Mouse (Mus musculus) lung, embryonic 16.5 days (tissue): ENCODE measurements at regions not wholly inside any gene's neighbourhood (a gene's known extent, or its start where the extent isn't known, plus 50 kb on each side); places are given as distances from the start of the nearest gene placed in this dataset.

ENCODE experiments used
- ATAC-seq: fragments of 200-750 bp; cut with Nextera tagmentation; 2 replicates; pipeline ENCODE4 v1.8.0; 2017; ENCODE audit warnings: low read depth, mild to moderate bottlenecking, moderate library complexity
- H3K27ac ChIP-seq: fragments of 300-500 bp; sonication (generic); 2 replicates; pipeline ENCODE4 v1.5.1; 2014; ENCODE audit warnings: mild to moderate bottlenecking, control low read depth, low read length
- H3K27me3 ChIP-seq: fragments of 300-500 bp; sonication (generic); 2 replicates; pipeline ENCODE4 v1.6.1; 2014; ENCODE audit warnings: low read depth, low read length, mixed read lengths; ENCODE audit not compliant: control insufficient read depth, insufficient read depth
- H3K36me3 ChIP-seq: fragments of 300-500 bp; sonication (generic); 2 replicates; pipeline ENCODE4 v1.6.1; 2014; ENCODE audit warnings: low read length; ENCODE audit not compliant: control insufficient read depth, insufficient read depth
- H3K4me1 ChIP-seq: fragments of 300-500 bp; sonication (generic); replicated peaks from 2 replicates; pipeline ENCODE4 v1.6.1; 2014; ENCODE audit warnings: low read length, mixed read lengths; ENCODE audit not compliant: control insufficient read depth, insufficient read depth
- H3K4me2 ChIP-seq: fragments of 300-500 bp; sonication (generic); 2 replicates; pipeline ENCODE4 v1.6.1; 2014; ENCODE audit warnings: low read depth, low read length, control low read depth
- H3K4me3 ChIP-seq: fragments of 300-500 bp; sonication (generic); 2 replicates; pipeline ENCODE4 v1.5.1; 2014; ENCODE audit warnings: mild to moderate bottlenecking, low read length, control low read depth
- H3K9ac ChIP-seq: fragments of 300-500 bp; sonication (generic); 2 replicates; pipeline ENCODE4 v1.6.1; 2014; ENCODE audit warnings: low read length, control low read depth
- H3K9me3 ChIP-seq: fragments of 300-500 bp; sonication (generic); 2 replicates; pipeline ENCODE4 v1.6.1; 2016; ENCODE audit warnings: low read length; ENCODE audit not compliant: control insufficient read depth
- WGBS: fragments of 180-500 bp; shearing (Covaris S2); extraction: QIAGEN DNeasy Blood & Tissue Kit; methylation state at CpG from one replicate; pipeline ENCODE4 v1.1.7; 2014; 5-methylcytosine and 5-hydroxymethylcytosine counted together

GRCm38 (mm10) chr10:96720281-96720711 is 103.5 kb downstream of the Btg1 start:
- no peak overlapping the region for H3K4me2 ChIP-seq
- no peaks in the 10 kb centered on the region for H3K27me3 ChIP-seq
- H3K4me3 ChIP-seq: no peak overlapping the region
- H3K4me1 ChIP-seq: peaks cover 32% of the 10 kb centered on the region
- no peaks in the 10 kb centered on the region for H3K36me3 ChIP-seq
- H3K27ac ChIP-seq: peak overlapping the region; percentile 45
- ATAC-seq: peak; percentile 72
- H3K9me3 ChIP-seq: no peaks in the 10 kb centered on the region
- no peak overlapping the region for H3K9ac ChIP-seq
- 28% methylated on average over 7 of the region's 7 CpGs for WGBS

- WGBS: 48% methylated on average over 9 of the region's 9 CpGs
- H3K27me3 ChIP-seq: no peaks in the 10 kb centered on the region
- H3K9me3 ChIP-seq: no peaks in the 10 kb centered on the region
- ATAC-seq: no peak
- H3K9ac ChIP-seq: no peak overlapping the region
- peak overlapping the region; percentile 3; the same call in 1 of the 2 replicates for H3K27ac ChIP-seq
- H3K4me1 ChIP-seq: peaks cover 34% of the 10 kb centered on the region
- no peak overlapping the region for H3K4me3 ChIP-seq
- H3K36me3 ChIP-seq: no peaks in the 10 kb centered on the region
- H3K4me2 ChIP-seq: no peak overlapping the region
These were observed 104.3 kb downstream of the Btg1 start for GRCm38 (mm10) chr10:96720956-96721688.

- ATAC-seq: peak; percentile 95
- H3K4me1 ChIP-seq: peaks cover 34% of the 10 kb centered on the region
- no peak overlapping the region for H3K4me3 ChIP-seq
- H3K9me3 ChIP-seq: no peaks in the 10 kb centered on the region
- 9% methylated on average over 9 of the region's 9 CpGs for WGBS
- H3K27me3 ChIP-seq: no peaks in the 10 kb centered on the region
- H3K27ac ChIP-seq: peak overlapping the region; percentile 70
- H3K9ac ChIP-seq: 0 out of 2 replicates have a peak overlapping the region, but pooled peaks have one; percentile 24
- H3K36me3 ChIP-seq: no peaks in the 10 kb centered on the region
- no peak overlapping the region for H3K4me2 ChIP-seq
These were observed 105.7 kb downstream of the Btg1 start for GRCm38 (mm10) chr10:96722491-96722890.

- WGBS: 88% methylated on average over 6 of the region's 6 CpGs
- Histone ChIP-seq H3K4me1 (peaks cover 34% of the 10 kb centered on the region), H3K4me3 (no peak overlapping the region), H3K27me3 (no peaks in the 10 kb centered on the region), H3K9ac (no peak overlapping the region), H3K9me3 (no peaks in the 10 kb centered on the region), H3K36me3 (no peaks in the 10 kb centered on the region), H3K27ac (peak overlapping the region; percentile 70), H3K4me2 (no peak overlapping the region)
- no peak for ATAC-seq
These were observed 106.3 kb downstream of the Btg1 start for GRCm38 (mm10) chr10:96723071-96723470.

GRCm38 (mm10) chr10:96724436-96725175 is 107.8 kb downstream of the Btg1 start:
- no peak overlapping the region for H3K4me2 ChIP-seq
- H3K9me3 ChIP-seq: no peaks in the 10 kb centered on the region
- H3K4me1 ChIP-seq: peaks cover 34% of the 10 kb centered on the region
- no peaks in the 10 kb centered on the region for H3K27me3 ChIP-seq
- no peak overlapping the region for H3K4me3 ChIP-seq
- no peaks in the 10 kb centered on the region for H3K36me3 ChIP-seq
- no peak for ATAC-seq
- 28% methylated on average over 11 of the region's 11 CpGs for WGBS
- peak overlapping the region; percentile 58 for H3K27ac ChIP-seq
- peak overlapping the region; percentile 9; the same call in 1 of the 2 replicates for H3K9ac ChIP-seq

- ATAC-seq: no peak
- Histone ChIP-seq H3K9ac (no peak overlapping the region), H3K36me3 (no peaks in the 10 kb centered on the region), H3K4me3 (no peak overlapping the region), H3K9me3 (no peaks in the 10 kb centered on the region), H3K27me3 (no peaks in the 10 kb centered on the region), H3K4me1 (peaks cover 23% of the 10 kb centered on the region), H3K27ac (no peak overlapping the region), H3K4me2 (no peak overlapping the region)
- WGBS: 60% methylated on average over 12 of the region's 12 CpGs
These were observed 110.3 kb downstream of the Btg1 start for GRCm38 (mm10) chr10:96726801-96727780.

- no peak overlapping the region for H3K4me2 ChIP-seq
- no peaks in the 10 kb centered on the region for H3K36me3 ChIP-seq
- WGBS: 36% methylated on average over 5 of the region's 5 CpGs
- H3K9ac ChIP-seq: no peak overlapping the region
- H3K27ac ChIP-seq: no peak overlapping the region
- peaks cover 16% of the 10 kb centered on the region for H3K4me1 ChIP-seq
- ATAC-seq: no peak
- no peak overlapping the region for H3K4me3 ChIP-seq
- no peaks in the 10 kb centered on the region for H3K9me3 ChIP-seq
- H3K27me3 ChIP-seq: no peaks in the 10 kb centered on the region
These were observed 116.8 kb downstream of the Btg1 start for GRCm38 (mm10) chr10:96733581-96733980.

GRCm38 (mm10) chr10:96735146-96735545 is 118.3 kb downstream of the Btg1 start:
- ATAC-seq: no peak
- 69% methylated on average over 11 of the region's 11 CpGs for WGBS
- H3K4me1 ChIP-seq: peaks cover 16% of the 10 kb centered on the region

More at GRCm38 (mm10) chr10:96735146-96735545, 118.3 kb downstream of the Btg1 start:
- H3K4me2 ChIP-seq: no peak overlapping the region
- H3K4me3 ChIP-seq: no peak overlapping the region
- no peaks in the 10 kb centered on the region for H3K27me3 ChIP-seq
- H3K36me3 ChIP-seq: no peaks in the 10 kb centered on the region
- no peak overlapping the region for H3K27ac ChIP-seq
- no peak overlapping the region for H3K9ac ChIP-seq
- H3K9me3 ChIP-seq: no peaks in the 10 kb centered on the region
